Mouse (Mus musculus) kidney, adult 2 months (tissue): ENCODE measurements at regions not wholly inside any gene's neighbourhood (a gene's known extent, or its start where the extent isn't known, plus 50 kb on each side); places are given as distances from the start of the nearest gene placed in this dataset.

ENCODE experiments used
- DNase-seq: peaks from one replicate; pipeline ENCODE4 v3.0.0; 2021
- H3K27ac ChIP-seq: fragments of 200-500 bp; 2 replicates; pipeline ENCODE4 v1.5.1; 2012; ENCODE audit warnings: low read depth, low read length, control low read depth, inconsistent platforms; ENCODE audit not compliant: insufficient read depth
- H3K27me3 ChIP-seq: fragments of 200-500 bp; replicated peaks from 2 replicates; pipeline ENCODE4 v1.6.1; 2012; ENCODE audit warnings: mild to moderate bottlenecking, moderate library complexity, low read length, inconsistent platforms; ENCODE audit not compliant: control insufficient read depth, insufficient read depth
- H3K36me3 ChIP-seq: fragments of 200-500 bp; 2 replicates; pipeline ENCODE4 v1.6.1; 2012; ENCODE audit warnings: mild to moderate bottlenecking, moderate library complexity, low read length, inconsistent platforms; ENCODE audit not compliant: control insufficient read depth, insufficient read depth
- H3K4me1 ChIP-seq: fragments of 200-500 bp; 2 replicates; pipeline ENCODE4 v1.6.1; 2011; ENCODE audit warnings: low read length; ENCODE audit not compliant: control insufficient read depth, insufficient read depth
- H3K4me3 ChIP-seq: fragments of 200-500 bp; 2 replicates; pipeline ENCODE4 v1.5.1; 2011; ENCODE audit warnings: mild to moderate bottlenecking, low read depth, low read length, control low read depth; ENCODE audit not compliant: insufficient read depth
- CTCF ChIP-seq: fragments of 200-500 bp; conservative IDR thresholded peaks from 2 replicates; pipeline ENCODE4 v1.5.1; 2011; ENCODE audit warnings: low read depth, mild to moderate bottlenecking, control low read depth, low read length, moderate library complexity, mixed read lengths; ENCODE audit not compliant: insufficient read depth, insufficient read length
- POLR2A ChIP-seq: fragments of 200-500 bp; IDR thresholded peaks from one replicate; pipeline ENCODE4 v1.6.1; 2011; ENCODE audit warnings: low read depth, low read length, control low read depth
- WGBS: fragments of 180-500 bp; shearing (Covaris S2); methylation state at CpG from one replicate; pipeline ENCODE4 v1.1.7; 2018; 5-methylcytosine and 5-hydroxymethylcytosine counted together

DNA sequence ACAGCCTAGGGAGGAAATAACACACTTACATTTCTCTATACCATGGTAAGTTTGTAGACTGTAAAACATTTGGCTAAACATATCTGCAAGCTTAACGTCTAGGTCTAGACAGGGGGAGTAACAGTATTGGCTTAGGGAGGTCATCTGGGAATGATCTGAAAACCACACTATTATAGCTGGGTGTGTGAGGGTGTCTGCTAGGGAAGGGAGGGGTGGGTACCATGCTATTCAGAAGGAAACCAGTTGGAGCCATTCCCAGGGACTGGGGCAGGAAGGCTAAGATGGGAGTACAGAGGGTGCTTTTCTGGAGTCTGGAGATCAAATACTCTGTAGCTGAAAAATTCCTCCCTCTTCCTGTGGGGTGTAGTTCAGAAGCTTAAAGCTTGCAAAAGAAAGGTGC is 2235.9 kb downstream of the 9330182O14Rik start:
- Histone ChIP-seq H3K27ac (no peak overlapping the region), H3K27me3 (no peaks in the 10 kb centered on the region), H3K4me1 (no peaks in the 10 kb centered on the region), H3K4me3 (no peak overlapping the region), H3K36me3 (no peaks in the 10 kb centered on the region)
- TF ChIP-seq POLR2A (no peak), CTCF (no peak)
- 23% methylated on average over 1 of the region's 1 CpGs for WGBS
- DNase-seq, result no peak

DNA sequence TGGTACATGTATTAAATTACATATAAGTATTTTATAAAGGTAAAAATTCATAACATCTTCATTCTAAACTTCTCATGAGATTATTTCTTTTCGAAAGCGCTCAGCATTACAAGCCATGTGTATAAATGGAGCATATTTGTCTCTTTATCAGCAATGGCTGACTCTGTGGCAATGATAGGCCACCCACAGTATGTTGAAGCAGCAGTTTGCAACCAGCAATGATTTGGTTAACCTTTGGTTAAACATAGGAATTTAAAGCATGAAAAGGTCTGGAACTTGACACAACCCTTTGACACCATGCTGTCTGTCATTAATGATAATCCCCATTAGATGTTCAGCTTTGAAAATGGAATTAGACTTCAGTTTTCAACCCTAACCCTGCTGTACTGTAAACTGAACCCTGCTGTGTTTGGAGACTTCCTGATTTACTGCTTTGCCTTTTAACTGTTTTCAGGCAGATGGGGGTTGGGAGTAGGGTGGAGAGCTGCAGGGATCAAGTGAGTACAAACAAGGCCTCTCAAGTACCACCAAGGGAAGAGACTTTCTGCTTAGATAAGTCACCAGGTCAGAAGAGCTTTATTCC is 2238.6 kb downstream of the 9330182O14Rik start:
- Histone ChIP-seq H3K4me3 (no peak overlapping the region), H3K27me3 (no peaks in the 10 kb centered on the region), H3K36me3 (no peaks in the 10 kb centered on the region), H3K4me1 (no peaks in the 10 kb centered on the region), H3K27ac (no peak overlapping the region)
- TF ChIP-seq CTCF, result no peak
- TF ChIP-seq POLR2A, result no peak
- DNase-seq, result peak; percentile 31
- 87% methylated on average over 2 of the region's 2 CpGs for WGBS
